Mouse (Mus musculus): ENCODE data around the gene Cdc45.

The Cdc45 gene

GRCm38 (mm10) chr16:18788627-18789406 is 23.0 kb downstream of the Cdc45 start:
- no peak for DNase-seq

GRCm38 (mm10) chr16:18786652-18787051 is 25.1 kb downstream of the Cdc45 start:
- DNase-seq: no peak

GRCm38 (mm10) chr16:18785485-18785884 is 26.3 kb downstream of the Cdc45 start:
- no peak for DNase-seq

GRCm38 (mm10) chr16:18785025-18785424 is 26.8 kb downstream of the Cdc45 start:
- DNase-seq: no peak

GRCm38 (mm10) chr16:18781810-18782209 is 30.0 kb downstream of the Cdc45 start:
- DNase-seq: peak; percentile 58 to 74

- DNase-seq: no peak
Measured at GRCm38 (mm10) chr16:18778461-18778860, 33.3 kb downstream of the Cdc45 start.

- peak; percentile 41 to 63 for DNase-seq
Measured at GRCm38 (mm10) chr16:18777101-18778080, 34.4 kb downstream of the Cdc45 start.

GRCm38 (mm10) chr16:18776556-18777100 is 35.2 kb downstream of the Cdc45 start, which contains the start of gene Cldn5:
TSS of gene Cldn5 (plus strand) at chr16:18776847.
- peak; percentile 73 to 85 for DNase-seq

- peak; percentile 44 to 67 for DNase-seq
Measured at GRCm38 (mm10) chr16:18775621-18776555, 35.9 kb downstream of the Cdc45 start.

GRCm38 (mm10) chr16:18773936-18774335 is 37.9 kb downstream of the Cdc45 start:
- DNase-seq: no peak

GRCm38 (mm10) chr16:18769501-18769900 is 42.3 kb downstream of the Cdc45 start:
- no peak for DNase-seq

- DNase-seq: no peak
Measured at GRCm38 (mm10) chr16:18766390-18766789, 45.4 kb downstream of the Cdc45 start.

- DNase-seq: no peak
Measured at GRCm38 (mm10) chr16:18762960-18763359, 48.8 kb downstream of the Cdc45 start.

GRCm38 (mm10) chr16:18761734-18762133 is 50.1 kb downstream of the Cdc45 start:
- no peak for DNase-seq

GRCm38 (mm10) chr16:18751885-18752499 is 59.8 kb downstream of the Cdc45 start:
- DNase-seq: no peak

GRCm38 (mm10) chr16:18751101-18751500 is 60.7 kb downstream of the Cdc45 start:
- peak; percentile 15 to 46 for DNase-seq

GRCm38 (mm10) chr16:18746268-18747122 is 65.3 kb downstream of the Cdc45 start:
- no peak for DNase-seq

GRCm38 (mm10) chr16:18738303-18738702 is 73.5 kb downstream of the Cdc45 start:
- no peak for DNase-seq

- DNase-seq: peak; percentile 30 to 55
Measured at GRCm38 (mm10) chr16:18733100-18733956, 78.5 kb downstream of the Cdc45 start.

All from kidney, postnatal 4 days (tissue).